Mouse (Mus musculus) stomach, postnatal 0 days (tissue): ENCODE measurements at regions not wholly inside any gene's neighbourhood (a gene's known extent, or its start where the extent isn't known, plus 50 kb on each side); places are given as distances from the start of the nearest gene placed in this dataset.

Source experiments
- ATAC-seq: fragments of 200-750 bp; cut with Nextera tagmentation; 2 replicates; pipeline ENCODE4 v1.8.0; 2017; ENCODE audit not compliant: low FRiP score, low TSS enrichment
- DNase-seq: peaks from one replicate; pipeline ENCODE4 v3.0.0-alpha.2; 2016; ENCODE audit warnings: low spot score
- H3K27ac ChIP-seq: fragments of 300-500 bp; sonication (generic); replicated peaks from 2 replicates; pipeline ENCODE4 v1.5.1; 2014; ENCODE audit warnings: mild to moderate bottlenecking, control low read depth
- H3K27me3 ChIP-seq: fragments of 300-500 bp; sonication (generic); 2 replicates; pipeline ENCODE4 v1.6.1; 2014; ENCODE audit warnings: low read length; ENCODE audit not compliant: control insufficient read depth, insufficient read depth
- H3K36me3 ChIP-seq: fragments of 300-500 bp; sonication (generic); 2 replicates; pipeline ENCODE4 v1.6.1; 2014; ENCODE audit warnings: low read length, mixed read lengths; ENCODE audit not compliant: control insufficient read depth, insufficient read depth
- H3K4me1 ChIP-seq: fragments of 300-500 bp; sonication (generic); replicated peaks from 2 replicates; pipeline ENCODE4 v1.6.1; 2014; ENCODE audit warnings: antibody characterized with exemption; ENCODE audit not compliant: control insufficient read depth, insufficient read depth
- H3K4me2 ChIP-seq: fragments of 300-500 bp; sonication (generic); replicated peaks from 2 replicates; pipeline ENCODE4 v1.6.1; 2014; ENCODE audit warnings: low read depth, mild to moderate bottlenecking, control low read depth, moderate library complexity
- H3K4me3 ChIP-seq: fragments of 300-500 bp; sonication (generic); 2 replicates; pipeline ENCODE4 v1.5.1; 2014; ENCODE audit warnings: low read depth, low read length, control low read depth
- H3K9ac ChIP-seq: fragments of 300-500 bp; sonication (generic); 2 replicates; pipeline ENCODE4 v1.6.1; 2014; ENCODE audit warnings: mild to moderate bottlenecking, low read length, control low read depth, mixed read lengths
- H3K9me3 ChIP-seq: fragments of 300-500 bp; sonication (generic); 2 replicates; pipeline ENCODE4 v1.6.1; 2016; ENCODE audit warnings: low read length; ENCODE audit not compliant: control insufficient read depth
- CTCF ChIP-seq: IDR thresholded peaks from 2 replicates; pipeline ENCODE4 v1.5.1; 2016; ENCODE audit warnings: antibody characterized with exemption, low read depth, mild to moderate bottlenecking, moderate library complexity
- EP300 ChIP-seq: optimal IDR thresholded peaks from 2 replicates; pipeline ENCODE3; 2016; ENCODE audit warnings: antibody characterized with exemption
- WGBS: fragments of 180-500 bp; shearing (Covaris S2); extraction: QIAGEN DNeasy Blood & Tissue Kit; methylation state at CpG from one replicate; pipeline ENCODE4 v1.1.7; 2014; 5-methylcytosine and 5-hydroxymethylcytosine counted together

DNA sequence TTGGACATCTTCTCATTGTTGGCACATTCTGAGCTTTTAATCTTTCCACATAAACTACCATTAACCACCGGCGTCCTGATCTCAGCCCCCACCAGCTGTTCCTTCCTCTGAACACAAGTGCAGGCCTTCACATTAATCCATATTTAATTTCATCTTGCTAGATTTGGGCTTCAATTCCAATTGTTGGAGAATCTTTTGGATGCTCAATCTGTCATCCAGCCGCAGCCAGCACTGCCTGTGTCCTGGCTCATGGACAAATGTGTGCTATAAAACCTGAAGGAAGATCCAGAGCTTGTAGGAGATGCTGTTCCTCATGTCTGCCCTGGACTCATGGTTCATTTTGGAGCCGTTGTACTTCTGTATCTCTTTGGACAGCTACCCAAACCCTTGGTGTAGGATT lies 77.1 kb upstream of the Hs3st2 start:
- TF ChIP-seq EP300 = no peak
- TF ChIP-seq CTCF = no peak
- WGBS = 64% methylated on average over 4 of the region's 4 CpGs
- no peak overlapping the region for H3K4me3 ChIP-seq

DNA sequence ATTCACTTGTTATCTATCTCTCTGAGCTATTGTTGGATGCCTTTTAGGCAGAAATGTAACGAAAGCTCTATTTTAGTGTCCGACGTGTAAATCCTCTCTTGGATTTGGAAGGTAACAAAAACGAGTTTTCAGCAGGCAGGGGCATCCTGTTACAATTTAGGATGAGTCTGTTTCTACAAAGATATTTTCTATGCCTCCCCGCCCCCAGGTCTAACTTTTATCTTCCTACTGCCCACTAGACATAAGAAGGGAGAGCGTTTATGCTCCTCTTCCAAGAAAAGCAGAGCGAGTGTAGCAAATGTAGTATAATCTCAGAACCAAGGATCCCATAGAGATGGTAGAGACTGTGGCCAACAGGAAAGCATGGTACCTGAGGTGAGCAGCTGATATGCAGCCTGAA lies 62.4 kb upstream of the Hs3st2 start:
- H3K4me2 ChIP-seq = no peak overlapping the region
- H3K36me3 ChIP-seq = no peaks in the 10 kb centered on the region
- no peaks in the 10 kb centered on the region for H3K9me3 ChIP-seq
- DNase-seq = no peak
- H3K9ac ChIP-seq = no peak overlapping the region
- no peaks in the 10 kb centered on the region for H3K27me3 ChIP-seq
- no peak for ATAC-seq
- 76% methylated on average over 7 of the region's 7 CpGs for WGBS
- TF ChIP-seq EP300 = no peak
- TF ChIP-seq CTCF = no peak
- no peaks in the 10 kb centered on the region for H3K4me1 ChIP-seq
- H3K4me3 ChIP-seq = no peak overlapping the region
- no peak overlapping the region for H3K27ac ChIP-seq

More for the DNA sequence above, 77.1 kb upstream of the Hs3st2 start:
- no peak overlapping the region for H3K9ac ChIP-seq
- no peak overlapping the region for H3K4me2 ChIP-seq
- H3K9me3 ChIP-seq = no peaks in the 10 kb centered on the region
- no peak for DNase-seq
- no peaks in the 10 kb centered on the region for H3K4me1 ChIP-seq
- ATAC-seq = no peak
- no peak overlapping the region for H3K27ac ChIP-seq
- no peaks in the 10 kb centered on the region for H3K27me3 ChIP-seq
- no peaks in the 10 kb centered on the region for H3K36me3 ChIP-seq

DNA sequence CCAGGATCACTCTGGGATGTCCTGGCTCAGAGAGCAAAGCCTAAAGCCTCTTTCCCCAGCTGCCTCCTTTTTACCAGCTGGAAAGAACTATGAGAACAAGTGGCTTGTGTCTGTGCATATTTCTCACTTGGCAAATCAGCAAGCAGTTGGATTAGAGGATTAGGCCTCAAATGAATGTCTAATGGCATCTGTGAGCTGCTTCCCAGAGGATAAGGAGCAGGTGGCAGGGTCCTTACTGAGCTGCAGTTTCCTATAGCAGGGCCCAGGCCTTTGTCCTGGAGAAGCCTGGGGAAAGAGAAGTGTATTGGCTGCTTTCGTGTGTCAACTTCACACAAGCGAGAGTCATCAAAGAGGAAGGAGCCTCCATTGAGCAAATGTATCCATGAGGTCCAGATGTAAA lies 59.1 kb upstream of the Hs3st2 start:
- ATAC-seq (no peak), DNase-seq (no peak)
- no peaks in the 10 kb centered on the region for H3K27me3 ChIP-seq
- H3K9ac ChIP-seq = no peak overlapping the region
- no peak overlapping the region for H3K27ac ChIP-seq
- no peaks in the 10 kb centered on the region for H3K36me3 ChIP-seq
- H3K4me3 ChIP-seq = no peak overlapping the region
- no peaks in the 10 kb centered on the region for H3K9me3 ChIP-seq
- no peak overlapping the region for H3K4me2 ChIP-seq
- H3K4me1 ChIP-seq = peaks cover 2% of the 10 kb centered on the region; the same call in 1 of the 2 replicates
- TF ChIP-seq CTCF (no peak), EP300 (no peak)
- WGBS = 87% methylated on average over 2 of the region's 2 CpGs

DNA sequence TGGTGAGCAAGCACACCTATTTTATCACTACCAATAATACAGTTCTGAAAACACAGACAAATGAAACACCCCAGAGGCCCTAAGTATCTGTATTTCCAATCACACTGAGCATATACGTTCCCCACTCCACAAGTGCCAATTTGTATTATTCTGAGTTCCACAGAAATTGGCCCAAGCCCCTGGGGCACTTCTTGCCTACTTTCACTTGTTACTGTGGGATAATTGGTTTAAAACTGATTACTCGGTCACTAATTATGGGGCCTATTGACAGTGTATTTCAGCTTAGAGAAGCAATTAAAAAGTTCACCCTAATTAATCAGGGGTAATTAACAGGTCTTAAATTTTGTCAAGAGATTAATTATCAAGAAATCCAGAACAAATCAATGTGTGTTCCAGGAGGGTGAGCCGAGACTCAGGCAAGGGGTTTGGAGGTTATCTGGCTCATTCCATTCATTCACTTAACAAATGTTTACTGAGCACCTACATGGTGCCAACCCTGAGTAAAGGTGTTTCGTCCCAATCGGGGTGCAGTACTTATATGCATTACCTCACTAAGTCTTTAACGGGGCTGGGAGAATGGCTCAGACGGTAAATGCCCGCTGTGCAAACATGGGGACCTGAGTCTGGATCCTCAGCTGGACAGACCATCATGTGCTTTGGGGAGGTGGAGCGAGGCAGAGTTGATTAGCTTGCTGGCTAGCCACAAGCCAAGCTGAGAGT lies 56.1 kb upstream of the Hs3st2 start:
- Histone ChIP-seq H3K4me1 (peaks cover 2% of the 10 kb centered on the region; the same call in 1 of the 2 replicates), H3K9me3 (no peaks in the 10 kb centered on the region), H3K9ac (no peak overlapping the region), H3K36me3 (no peaks in the 10 kb centered on the region), H3K4me2 (no peak overlapping the region), H3K4me3 (no peak overlapping the region), H3K27me3 (no peaks in the 10 kb centered on the region), H3K27ac (no peak overlapping the region)
- 73% methylated on average over 9 of the region's 9 CpGs for WGBS
- DNase-seq (peak; percentile 20), ATAC-seq (peak; percentile 59)
- no peak for TF ChIP-seq EP300
- TF ChIP-seq CTCF = no peak

DNA sequence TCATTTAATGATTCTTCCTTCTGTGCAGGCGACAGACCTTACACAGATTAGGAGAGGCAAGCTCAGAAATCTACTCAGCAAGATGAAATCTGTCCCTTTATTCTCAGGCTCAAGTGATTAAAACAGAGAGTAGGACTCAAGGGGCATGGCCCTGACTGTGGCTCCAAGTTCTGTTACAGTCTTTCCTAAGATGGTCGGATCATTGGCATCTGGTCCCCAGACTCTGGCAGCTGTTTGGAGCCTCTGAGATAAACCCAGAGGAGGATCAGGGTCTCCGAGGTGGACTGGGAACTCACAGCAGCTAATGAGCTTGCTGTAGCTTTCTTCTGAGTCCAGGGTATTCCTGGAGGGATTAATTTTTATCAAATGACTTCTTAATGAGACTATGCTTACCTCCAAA lies 51.7 kb upstream of the Hs3st2 start:
- H3K9ac ChIP-seq = no peak overlapping the region
- DNase-seq (no peak), ATAC-seq (no peak)
- H3K4me1 ChIP-seq = peaks cover 2% of the 10 kb centered on the region; the same call in 1 of the 2 replicates
- no peak overlapping the region for H3K4me2 ChIP-seq
- no peak overlapping the region for H3K27ac ChIP-seq
- H3K9me3 ChIP-seq = no peaks in the 10 kb centered on the region
- 50% methylated on average over 3 of the region's 3 CpGs for WGBS
- no peak overlapping the region for H3K4me3 ChIP-seq
- no peaks in the 10 kb centered on the region for H3K36me3 ChIP-seq
- no peaks in the 10 kb centered on the region for H3K27me3 ChIP-seq
- TF ChIP-seq EP300 (no peak), CTCF (no peak)
